8 mouse cellular contexts compared by ENCODE assay signal in the genomic region with DNA sequence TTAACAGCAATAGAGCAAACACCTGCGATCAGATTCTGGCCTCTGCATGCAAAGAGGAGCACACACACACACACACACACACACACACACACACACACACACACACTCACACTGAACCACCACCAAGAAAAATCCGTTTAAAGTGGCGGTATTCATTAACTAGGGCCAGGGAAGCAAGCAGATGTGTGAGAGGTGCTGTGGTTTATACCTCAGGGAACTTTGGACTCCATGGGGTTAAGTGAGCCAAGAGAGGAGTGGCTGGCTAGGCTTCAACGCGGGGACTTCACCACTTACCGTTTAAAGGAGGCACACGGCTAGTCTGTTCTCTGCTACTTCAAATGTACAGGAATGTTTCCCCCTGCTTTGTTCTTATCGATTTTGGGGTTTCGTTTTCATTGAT. TPM values are rescaled to one million over a fixed set of nuclear protein-coding genes. Genes with fewer than 3 reads are reported as not detected.
A peak's percentile ranks its signal among the peaks of the same experiment; 100 is the strongest.
DNase-seq lines count a peak whose midpoint lies in the region; ATAC-seq and TF ChIP-seq lines count a peak whose summit lies in the region.
"Had no signal": no experiment of that assay in that cellular context is flagged by ENCODE, and none has a peak within 500 bp of the region (broad histone marks: within the 10 kb centered on the region; RNA-seq: fewer than 3 reads in every experiment).

No protein-coding gene starts in this region.

- WGBS in lung, embryonic 14.5 days = 8% methylated on average over 9 of the region's 9 CpGs

- peak; percentile 46 for DNase-seq in CD4-positive helper T cell, adult 2 months (ENCODE audit: low read depth, low spot score)
- DNase-seq in kidney, postnatal 10 days = peak; percentile 70
- DNase-seq in lung, embryonic 14.5 days = peak; percentile 77
- DNase-seq in spleen, adult 12 weeks (ENCODE audit: low spot score) = no peak
- no peak for DNase-seq in spleen, postnatal 14 days (ENCODE audit: low spot score in 2 of 2)
- no peak for DNase-seq in cerebellum, adult 11 months

- no peaks in the 10 kb centered on the region for H3K9me3 ChIP-seq in lung, embryonic 14.5 days (ENCODE audit: low read depth, low read length)

- peaks cover 26% of the 10 kb centered on the region; the same call in 1 of the 2 replicates for H3K4me1 ChIP-seq in lung, embryonic 14.5 days (ENCODE audit: insufficient read depth)

- no peak for TF ChIP-seq CTCF in lung, embryonic 14.5 days (IDR thresholded peaks at IDR 0.05; ENCODE audit: low read depth)

- no peaks in the 10 kb centered on the region for H3K27me3 ChIP-seq in lung, embryonic 14.5 days (ENCODE audit: insufficient read depth, low read length)

- H3K9ac ChIP-seq in lung, embryonic 14.5 days = peak overlapping the region; percentile 38

- no peak overlapping the region for H3K4me3 ChIP-seq in lung, embryonic 14.5 days (ENCODE audit: low read depth, low read length)

- ATAC-seq in common myeloid progenitor, adult 5-6 weeks (replicated peaks; ENCODE audit: low read depth, poor library complexity, severe bottlenecking) = 0 out of 2 replicates have a peak, but pooled peaks have one; percentile 24
- no peak for ATAC-seq in lung, embryonic 14.5 days (ENCODE audit: insufficient read depth)

- peak overlapping the region; percentile 50 for H3K4me2 ChIP-seq in lung, embryonic 14.5 days

- H3K27ac ChIP-seq in lung, embryonic 14.5 days (ENCODE audit: low read depth) = peak overlapping the region; percentile 81; the same call in 1 of the 2 replicates

- no peaks in the 10 kb centered on the region for H3K36me3 ChIP-seq in lung, embryonic 14.5 days (ENCODE audit: insufficient read depth)

RNA-seq across cellular contexts. Expression of a gene that starts 4.1 kb away (rescaled TPM):
- not detected in 2 replicates for total RNA-seq in common myeloid progenitor, adult 5-6 weeks (2017)
- polyA plus RNA-seq in lung, embryonic 14.5 days (2014; fragmentation: Nextera tagmentation; extraction: Ambion mirVana) = 68.6 and 78.0 TPM in 2 replicates
- total RNA-seq: monocyte, adult 5-6 weeks had no signal

RNA-seq across cellular contexts. Expression of a gene that starts 12.4 kb away (rescaled TPM):
- 2.1 and 5.8 TPM in 2 replicates for total RNA-seq in common myeloid progenitor, adult 5-6 weeks (2017)
- polyA plus RNA-seq in lung, embryonic 14.5 days (2014; fragmentation: Nextera tagmentation; extraction: Ambion mirVana) = 9.7 and 10.2 TPM in 2 replicates

RNA-seq across cellular contexts. Expression of a gene that starts 31.6 kb away (rescaled TPM):
- total RNA-seq in common myeloid progenitor, adult 5-6 weeks (2017) = 12.7 and 13.7 TPM in 2 replicates
- polyA plus RNA-seq in lung, embryonic 14.5 days (2014; fragmentation: Nextera tagmentation; extraction: Ambion mirVana) = 87.1 and 89.3 TPM in 2 replicates

RNA-seq across cellular contexts. Expression of a gene that starts 38.3 kb away (rescaled TPM):
- total RNA-seq in common myeloid progenitor, adult 5-6 weeks (2017) = 296 and 373 TPM in 2 replicates
- polyA plus RNA-seq in lung, embryonic 14.5 days (2014; fragmentation: Nextera tagmentation; extraction: Ambion mirVana) = 137 and 141 TPM in 2 replicates

RNA-seq across cellular contexts. Expression of a gene that starts 51.4 kb away (rescaled TPM):
- total RNA-seq in common myeloid progenitor, adult 5-6 weeks (2017) = 3.2 and 4.4 TPM in 2 replicates
- 4.4 and 4.6 TPM in 2 replicates for polyA plus RNA-seq in lung, embryonic 14.5 days (2014; fragmentation: Nextera tagmentation; extraction: Ambion mirVana)

Comparison
In these comparisons a context has a peak if more than half of its experiments do, and no peak if none do; other contexts are left out.
1. DNase-seq: peak in CD4-positive helper T cell, adult 2 months (single experiment), kidney, postnatal 10 days (single experiment) and lung, embryonic 14.5 days (single experiment); none in spleen, adult 12 weeks (single experiment), spleen, postnatal 14 days (0 of 2) and cerebellum, adult 11 months (single experiment).